Mouse (Mus musculus) C2C12 (cell line): Measurements from ENCODE around the gene Dennd2a. TPM values are rescaled to one million over a fixed set of nuclear protein-coding genes. Genes with fewer than 3 reads are reported as not detected.

Experiments used
- H3K27me3 ChIP-seq: one replicate; pipeline ENCODE4 v1.6.1; 2011; ENCODE audit not compliant: control insufficient read depth, insufficient read depth, insufficient read length
- H3K36me3 ChIP-seq: one replicate; pipeline ENCODE4 v1.6.1; 2011; ENCODE audit not compliant: control insufficient read depth, insufficient read depth
- H3K4me3 ChIP-seq: one replicate; pipeline ENCODE4 v1.5.1; 2011; ENCODE audit warnings: mild to moderate bottlenecking, control low read depth; ENCODE audit not compliant: poor library complexity, insufficient read depth, severe bottlenecking
- H3K79me2 ChIP-seq: one replicate; pipeline ENCODE4 v1.6.1; 2011; ENCODE audit not compliant: control insufficient read depth, insufficient read depth
- H3K79me3 ChIP-seq: one replicate; pipeline ENCODE4 v1.6.1; 2011; ENCODE audit warnings: low read depth, control low read depth
- H3ac ChIP-seq: one replicate; pipeline ENCODE3; 2011; ENCODE audit warnings: low read depth; ENCODE audit not compliant: control insufficient read depth, insufficient read length
- CEBPB ChIP-seq: IDR thresholded peaks from one replicate; pipeline ENCODE4 v1.6.1; 2011; ENCODE audit warnings: low read depth, mild to moderate bottlenecking, control low read depth, moderate library complexity
- CTCF ChIP-seq: IDR thresholded peaks from one replicate; pipeline ENCODE4 v1.5.1; 2011; ENCODE audit not compliant: control insufficient read depth, insufficient read depth, insufficient read length
- FOSL1 ChIP-seq: IDR thresholded peaks from one replicate; pipeline ENCODE4 v1.8.0; 2011; ENCODE audit warnings: mild to moderate bottlenecking, low read length; ENCODE audit not compliant: poor library complexity, insufficient read depth, severe bottlenecking
- MAX ChIP-seq: IDR thresholded peaks from one replicate; pipeline ENCODE4 v1.6.1; 2011; ENCODE audit warnings: mild to moderate bottlenecking, control low read depth
- MYOD1 ChIP-seq: IDR thresholded peaks from one replicate; pipeline ENCODE4 v1.6.1; 2011; ENCODE audit warnings: low read depth; ENCODE audit not compliant: control insufficient read depth, insufficient read length
- MYOG ChIP-seq: IDR thresholded peaks from one replicate; pipeline ENCODE4 v1.6.1; 2011; ENCODE audit not compliant: control insufficient read depth, insufficient read length; ENCODE audit errors: extremely low read depth
- USF1 ChIP-seq: IDR thresholded peaks from one replicate; pipeline ENCODE4 v1.6.1; 2011; ENCODE audit warnings: low read depth, mild to moderate bottlenecking, control low read depth, moderate library complexity
- polyA plus RNA-seq: library from polyadenylated mRNA; unstranded; fragments of >200 nt; fragmentation: generic; extraction: Trizol; gene quantifications from one replicate; pipeline ENCODE4 v1.2.1, GENCODE M21; 2012; ENCODE audit warnings: missing spikeins

Dennd2a gene
- polyA plus RNA-seq, 1 experiment, result 11.5 TPM

- Histone ChIP-seq H3K36me3 (no peaks in the 10 kb centered on the region), H3K4me3 (no peak overlapping the region), H3K79me2 (no peaks in the 10 kb centered on the region), H3K79me3 (no peaks in the 10 kb centered on the region), H3K27me3 (no peaks in the 10 kb centered on the region), H3ac (no peak overlapping the region)
- TF ChIP-seq MAX (no peak), CTCF (no peak), MYOG (no peak), FOSL1 (no peak), MYOD1 (no peak), USF1 (no peak), CEBPB (no peak)
These were observed 128.5 kb downstream of the Dennd2a start for GRCm38 (mm10) chr6:39429007-39429788.

DNA sequence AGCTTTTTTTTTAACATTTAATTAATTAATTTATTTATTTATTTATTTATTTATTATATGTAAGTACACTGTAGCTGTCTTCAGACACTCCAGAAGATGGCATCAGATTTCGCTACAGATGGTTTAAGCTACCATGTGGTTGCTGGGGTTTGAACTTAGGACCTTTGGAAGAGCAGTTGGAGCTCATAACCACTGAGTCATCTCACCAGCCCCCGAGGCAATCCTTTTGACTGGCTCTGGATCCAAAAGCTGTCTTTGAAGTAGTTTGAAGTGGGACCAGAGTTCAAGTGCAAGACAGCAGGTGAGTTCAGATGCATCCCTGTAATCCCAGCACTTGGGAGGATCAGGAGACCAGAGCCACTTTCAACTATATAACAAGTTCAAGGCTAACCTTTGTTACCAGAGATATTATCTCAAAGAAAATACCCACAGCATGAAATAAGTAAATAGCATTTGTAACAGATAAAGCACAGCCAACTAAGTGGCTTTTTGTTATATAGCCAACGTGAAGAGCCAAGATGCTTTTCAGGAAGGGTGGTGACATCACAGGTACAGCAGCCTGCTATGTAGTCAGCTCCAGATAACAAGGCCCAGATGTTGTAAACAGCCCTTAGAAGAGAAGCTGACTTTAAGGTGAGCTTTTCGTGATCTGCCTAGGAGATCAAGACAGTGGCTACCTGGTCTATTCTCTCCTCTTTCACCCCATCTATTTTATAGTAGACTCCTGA lies 130.2 kb downstream of the Dennd2a start:
- Histone ChIP-seq H3K79me2 (no peaks in the 10 kb centered on the region), H3ac (no peak overlapping the region), H3K4me3 (no peak overlapping the region), H3K36me3 (no peaks in the 10 kb centered on the region), H3K27me3 (no peaks in the 10 kb centered on the region), H3K79me3 (no peaks in the 10 kb centered on the region)
- TF ChIP-seq MYOG (no peak), FOSL1 (no peak), USF1 (no peak), CEBPB (no peak), CTCF (no peak), MAX (no peak), MYOD1 (no peak)

DNA sequence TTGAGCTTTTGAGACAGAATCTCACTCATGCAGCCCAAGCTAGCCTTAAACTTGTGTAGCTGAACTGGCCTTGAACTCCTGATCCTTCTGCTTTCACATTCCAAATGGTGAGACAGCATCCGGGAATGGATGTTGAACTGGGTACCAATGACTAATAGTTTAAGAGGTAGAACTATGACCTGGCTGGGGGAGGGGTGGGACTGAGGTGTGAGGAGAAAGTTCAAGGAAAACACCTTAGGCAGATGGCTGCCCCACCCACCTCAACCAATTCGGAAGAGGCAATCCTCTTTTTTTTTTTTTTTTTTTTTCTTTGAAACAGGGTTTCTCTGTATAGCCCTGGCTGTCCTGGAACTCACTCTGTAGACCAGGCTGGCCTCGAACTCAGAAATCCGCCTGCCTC lies 130.9 kb downstream of the Dennd2a start:
- H3K27me3 ChIP-seq, result no peaks in the 10 kb centered on the region
- H3K79me2 ChIP-seq, result no peaks in the 10 kb centered on the region
- no peak for TF ChIP-seq CTCF
- no peak for TF ChIP-seq CEBPB
- TF ChIP-seq MYOG, result no peak
- TF ChIP-seq MAX, result no peak
- no peak for TF ChIP-seq USF1
- TF ChIP-seq MYOD1, result no peak
- no peak for TF ChIP-seq FOSL1
- no peak overlapping the region for H3ac ChIP-seq
- H3K79me3 ChIP-seq, result no peaks in the 10 kb centered on the region
- no peaks in the 10 kb centered on the region for H3K36me3 ChIP-seq
- H3K4me3 ChIP-seq, result no peak overlapping the region

- H3K79me2 ChIP-seq, result no peaks in the 10 kb centered on the region
- no peaks in the 10 kb centered on the region for H3K27me3 ChIP-seq
- H3ac ChIP-seq, result no peak overlapping the region
- TF ChIP-seq CEBPB (no peak), FOSL1 (no peak), USF1 (no peak), MYOG (no peak), MYOD1 (no peak), MAX (no peak), CTCF (no peak)
- no peak overlapping the region for H3K4me3 ChIP-seq
- H3K79me3 ChIP-seq, result no peaks in the 10 kb centered on the region
- H3K36me3 ChIP-seq, result no peaks in the 10 kb centered on the region
These were observed 132.5 kb downstream of the Dennd2a start for GRCm38 (mm10) chr6:39425181-39425580.

GRCm38 (mm10) chr6:39423686-39424085 lies 134.0 kb downstream of the Dennd2a start:
- Histone ChIP-seq H3K79me2 (peaks cover 4% of the 10 kb centered on the region), H3ac (no peak overlapping the region), H3K36me3 (no peaks in the 10 kb centered on the region), H3K4me3 (no peak overlapping the region), H3K79me3 (peaks cover 1% of the 10 kb centered on the region), H3K27me3 (no peaks in the 10 kb centered on the region)
- TF ChIP-seq CEBPB, result no peak
- TF ChIP-seq FOSL1, result no peak
- peak; percentile 43 for TF ChIP-seq USF1
- TF ChIP-seq MYOG, result no peak
- TF ChIP-seq MYOD1, result no peak
- no peak for TF ChIP-seq MAX
- TF ChIP-seq CTCF, result no peak
